Mouse (Mus musculus) midbrain, embryonic 15.5 days (tissue): ENCODE data around the gene Dyx1c1. TPM values are rescaled to one million over a fixed set of nuclear protein-coding genes. Genes with fewer than 3 reads are reported as not detected.

Experiments
- ATAC-seq: fragments of 200-750 bp; cut with Nextera tagmentation; replicated peaks from 2 replicates; pipeline ENCODE4 v1.8.0; 2017; ENCODE audit warnings: moderate TSS enrichment
- H3K27ac ChIP-seq: fragments of 300-500 bp; sonication (generic); 2 replicates; pipeline ENCODE4 v1.5.1; 2015; ENCODE audit warnings: mild to moderate bottlenecking, inconsistent platforms
- H3K27me3 ChIP-seq: fragments of 300-500 bp; sonication (generic); replicated peaks from 2 replicates; pipeline ENCODE4 v1.6.1; 2015; ENCODE audit warnings: inconsistent platforms
- H3K36me3 ChIP-seq: fragments of 300-500 bp; sonication (generic); replicated peaks from 2 replicates; pipeline ENCODE4 v1.6.1; 2015; ENCODE audit warnings: inconsistent platforms
- H3K4me1 ChIP-seq: fragments of 300-500 bp; sonication (generic); 2 replicates; pipeline ENCODE4 v1.6.1; 2015; ENCODE audit warnings: inconsistent platforms
- H3K4me2 ChIP-seq: fragments of 300-500 bp; sonication (generic); 2 replicates; pipeline ENCODE4 v1.6.1; 2015; ENCODE audit warnings: inconsistent platforms, mild to moderate bottlenecking, moderate library complexity
- H3K4me3 ChIP-seq: fragments of 300-500 bp; sonication (generic); 2 replicates; pipeline ENCODE4 v1.5.1; 2015; ENCODE audit warnings: mild to moderate bottlenecking, inconsistent platforms
- H3K9ac ChIP-seq: fragments of 300-500 bp; sonication (generic); 2 replicates; pipeline ENCODE4 v1.6.1; 2015; ENCODE audit warnings: mild to moderate bottlenecking, inconsistent platforms
- H3K9me3 ChIP-seq: fragments of 300-500 bp; sonication (generic); 2 replicates; pipeline ENCODE4 v1.6.1; 2016; ENCODE audit warnings: inconsistent platforms
- WGBS: fragments of 180-500 bp; shearing (Covaris S2); methylation state at CpG from one replicate; pipeline ENCODE4 v1.1.7; 2015; ENCODE audit warnings: mixed read lengths; 5-methylcytosine and 5-hydroxymethylcytosine counted together
- microRNA-seq: library from miRNA; unstranded; fragments of <30 nt; microRNA quantifications from one replicate; pipeline ENCODE4, GENCODE M21; 2016
- polyA plus RNA-seq: library from polyadenylated mRNA; unstranded; fragments of >200 nt; fragmentation: Nextera tagmentation; extraction: Ambion mirVana; gene quantifications from 2 replicates; pipeline ENCODE4 v1.2.1, GENCODE M21; 2015

Gene Dyx1c1
- polyA plus RNA-seq, 1 experiment from 2014 or later, result 2.5 TPM

DNA sequence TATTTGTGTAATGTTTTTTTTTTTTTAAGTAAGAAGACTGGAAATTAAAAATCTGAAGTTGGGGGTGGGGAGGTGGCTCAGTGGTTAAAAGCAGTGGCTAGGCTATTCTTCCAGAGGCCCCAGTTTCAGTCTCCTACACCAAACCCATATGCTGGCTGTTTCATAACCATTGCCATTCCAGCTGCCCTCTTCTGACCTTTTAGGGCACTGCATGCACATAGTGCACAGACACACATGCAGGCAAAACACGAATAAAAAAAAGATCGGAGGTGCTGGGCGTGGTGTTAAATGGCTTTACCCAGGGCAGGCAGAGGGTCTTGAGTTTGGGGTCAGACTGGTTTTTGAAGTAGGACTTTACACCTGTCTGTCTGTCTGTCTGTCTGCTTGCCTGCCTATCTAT is 47.6 kb downstream of the Dyx1c1 start:
- peaks cover 44% of the 10 kb centered on the region for H3K36me3 ChIP-seq
- 94% methylated on average over 3 of the region's 3 CpGs for WGBS
- no peak overlapping the region for H3K4me2 ChIP-seq
- H3K9ac ChIP-seq, result no peak overlapping the region
- no peaks in the 10 kb centered on the region for H3K4me1 ChIP-seq
- ATAC-seq, result no peak
- no peak overlapping the region for H3K4me3 ChIP-seq
- no peaks in the 10 kb centered on the region for H3K27me3 ChIP-seq
- H3K27ac ChIP-seq, result no peak overlapping the region
- H3K9me3 ChIP-seq, result no peaks in the 10 kb centered on the region

DNA sequence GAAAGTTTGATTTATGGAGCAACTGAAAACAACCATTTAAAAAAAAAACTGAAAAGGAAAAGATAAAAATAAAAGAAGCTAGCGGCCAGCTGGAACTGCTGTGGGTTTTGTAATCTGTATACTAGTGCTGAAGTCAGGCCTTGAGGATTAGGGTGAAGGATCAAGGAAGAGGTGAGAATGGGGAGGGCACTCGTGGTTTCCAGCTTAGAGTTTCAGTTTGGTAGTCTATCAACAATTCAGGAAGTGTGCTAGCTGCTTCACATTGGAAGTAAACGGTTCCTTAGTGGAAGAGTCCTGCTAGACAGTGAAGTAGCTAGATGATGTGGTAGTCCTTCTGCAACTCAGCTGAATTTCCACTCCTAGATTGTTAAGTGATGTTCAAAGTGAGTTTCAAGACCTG is 49.8 kb downstream of the Dyx1c1 start:
- ATAC-seq, result no peak
- H3K9ac ChIP-seq, result no peak overlapping the region
- no peak overlapping the region for H3K4me2 ChIP-seq
- peaks cover 48% of the 10 kb centered on the region for H3K36me3 ChIP-seq
- H3K4me1 ChIP-seq, result no peaks in the 10 kb centered on the region
- no peaks in the 10 kb centered on the region for H3K9me3 ChIP-seq
- 75% methylated on average over 3 of the region's 3 CpGs for WGBS
- no peaks in the 10 kb centered on the region for H3K27me3 ChIP-seq
- no peak overlapping the region for H3K27ac ChIP-seq
- H3K4me3 ChIP-seq, result no peak overlapping the region

DNA sequence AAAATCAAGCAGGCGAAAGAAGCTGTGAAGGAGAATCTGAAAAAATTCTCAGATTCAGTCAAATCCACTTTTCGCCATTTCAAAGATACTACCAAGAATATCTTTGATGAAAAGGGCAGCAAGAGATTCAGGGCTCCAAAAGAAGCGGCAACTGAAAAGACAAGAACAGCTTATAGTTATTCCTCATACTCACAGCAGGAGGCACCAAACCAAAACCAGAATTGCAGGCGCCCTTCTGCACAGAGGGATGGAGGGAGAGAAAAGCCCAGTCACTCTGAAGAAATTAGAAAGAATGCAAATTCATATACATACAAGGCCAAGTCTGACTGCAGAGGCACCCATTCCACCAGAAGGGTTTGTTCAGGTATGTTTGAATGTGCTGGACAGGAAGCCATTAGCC is 54.0 kb downstream of the Dyx1c1 start:
- Histone ChIP-seq H3K4me2 (no peak overlapping the region), H3K4me1 (no peaks in the 10 kb centered on the region), H3K27me3 (no peaks in the 10 kb centered on the region), H3K9ac (no peak overlapping the region), H3K9me3 (no peaks in the 10 kb centered on the region), H3K36me3 (peaks cover 62% of the 10 kb centered on the region), H3K27ac (no peak overlapping the region), H3K4me3 (no peak overlapping the region)
- WGBS, result 88% methylated on average over 4 of the region's 4 CpGs
- no peak for ATAC-seq

DNA sequence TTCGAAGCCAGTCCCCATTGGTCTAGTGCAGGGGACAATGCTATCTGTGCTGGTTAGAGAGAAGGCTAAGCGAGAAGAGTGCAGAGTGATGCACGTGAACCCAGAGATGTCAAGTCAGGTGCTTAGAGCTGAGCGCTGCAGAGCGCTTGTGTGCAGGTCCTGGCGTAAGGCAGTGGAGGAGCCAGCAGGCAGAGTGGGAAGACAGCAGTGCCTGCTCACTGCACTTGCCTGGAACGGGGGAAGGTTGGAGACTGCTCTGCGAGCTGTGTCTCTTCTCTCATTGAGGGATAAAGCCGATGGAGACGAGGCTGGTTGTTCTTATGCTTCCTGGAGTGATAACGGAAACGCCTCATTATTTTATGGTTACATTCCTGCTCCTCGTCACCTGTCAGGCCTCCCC is 56.1 kb downstream of the Dyx1c1 start:
- Histone ChIP-seq H3K4me1 (no peaks in the 10 kb centered on the region), H3K9me3 (no peaks in the 10 kb centered on the region), H3K27ac (no peak overlapping the region), H3K4me3 (no peak overlapping the region), H3K36me3 (peaks cover 56% of the 10 kb centered on the region), H3K27me3 (no peaks in the 10 kb centered on the region), H3K4me2 (no peak overlapping the region), H3K9ac (no peak overlapping the region)
- WGBS, result 91% methylated on average over 13 of the region's 13 CpGs
- ATAC-seq, result no peak

DNA sequence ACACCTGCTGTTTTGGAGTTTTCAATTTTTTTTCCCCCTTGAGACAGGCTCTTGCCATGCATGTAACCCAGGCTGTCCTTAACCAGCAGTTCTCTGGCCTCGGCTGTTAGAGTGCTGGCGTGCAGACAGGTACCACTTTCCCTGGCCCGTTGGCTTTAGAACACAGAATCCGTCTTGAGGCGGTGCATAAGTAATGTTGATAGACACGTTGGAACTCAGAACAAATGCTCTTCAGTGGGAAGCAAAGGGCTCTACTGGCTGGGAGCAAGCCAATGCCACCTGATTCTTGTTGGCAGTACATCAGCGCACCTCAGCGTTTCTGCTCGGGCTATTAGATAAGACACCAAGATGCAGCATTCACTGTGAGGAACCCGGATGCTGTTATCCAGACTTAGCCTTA is 61.3 kb downstream of the Dyx1c1 start:
- H3K4me1 ChIP-seq, result no peaks in the 10 kb centered on the region
- no peak overlapping the region for H3K4me3 ChIP-seq
- H3K27me3 ChIP-seq, result no peaks in the 10 kb centered on the region
- no peaks in the 10 kb centered on the region for H3K9me3 ChIP-seq
- peaks cover 33% of the 10 kb centered on the region for H3K36me3 ChIP-seq
- H3K27ac ChIP-seq, result no peak overlapping the region
- H3K4me2 ChIP-seq, result no peak overlapping the region
- H3K9ac ChIP-seq, result no peak overlapping the region
- no peak for ATAC-seq
- WGBS, result 92% methylated on average over 10 of the region's 10 CpGs

DNA sequence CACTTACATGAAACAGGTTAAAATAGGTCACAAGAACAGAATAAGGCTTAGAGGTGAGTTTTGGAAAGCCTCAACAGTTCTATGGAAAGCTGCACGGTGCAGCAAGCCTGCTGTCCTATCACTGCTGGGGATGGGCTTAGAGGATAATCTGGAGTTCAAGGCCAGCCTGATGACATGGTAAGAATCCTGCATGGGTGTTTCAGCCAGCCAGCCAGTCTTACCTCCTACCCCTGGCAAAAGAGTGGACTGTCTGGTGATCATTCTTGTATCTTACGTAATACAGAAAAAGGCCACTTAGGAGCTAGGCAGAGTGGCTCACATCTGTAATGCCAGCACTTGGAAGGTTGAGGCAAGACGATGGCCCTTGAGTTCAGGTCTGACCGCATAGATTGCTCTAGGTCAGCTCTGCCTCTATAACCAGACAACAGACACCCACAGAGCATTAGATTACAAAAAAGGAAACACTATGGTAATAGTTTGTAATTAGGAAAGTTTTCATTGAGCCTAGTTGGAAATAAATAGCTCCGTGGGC is 62.0 kb downstream of the Dyx1c1 start:
- Histone ChIP-seq H3K36me3 (peaks cover 27% of the 10 kb centered on the region), H3K4me1 (no peaks in the 10 kb centered on the region), H3K9me3 (no peaks in the 10 kb centered on the region), H3K4me2 (no peak overlapping the region), H3K27ac (no peak overlapping the region), H3K27me3 (no peaks in the 10 kb centered on the region), H3K4me3 (no peak overlapping the region), H3K9ac (no peak overlapping the region)
- ATAC-seq, result no peak
- 93% methylated on average over 5 of the region's 5 CpGs for WGBS

Small RNA genes lying within 50 kb of the gene (microRNA-seq; reads per million reads assigned to microRNA genes)
- gene Gm27353, result not detected

Other genes starting within 250 kb of the Dyx1c1 start
- gene Prtg, start 151.9 kb upstream of the Dyx1c1 start, polyA plus RNA-seq, result 0.45 and 0.47 TPM in 2 replicates
- 13.8 and 15.5 TPM in 2 replicates for gene Pygo1, start 33.1 kb upstream of the Dyx1c1 start, polyA plus RNA-seq
- gene Gm44503, start 67 bp downstream of the Dyx1c1 start, polyA plus RNA-seq, result not detected in 2 replicates
- gene Ccpg1os, start 26.6 kb downstream of the Dyx1c1 start, polyA plus RNA-seq, result 20.3 and 22.9 TPM in 2 replicates
- gene Ccpg1, start 26.6 kb downstream of the Dyx1c1 start, polyA plus RNA-seq, result 46.2 and 46.9 TPM in 2 replicates
- 15.1 and 17.2 TPM in 2 replicates for gene Pigb, start 81.6 kb downstream of the Dyx1c1 start, polyA plus RNA-seq
- gene Rab27a, start 86.1 kb downstream of the Dyx1c1 start, polyA plus RNA-seq, result 3.1 and 3.7 TPM in 2 replicates
- gene Khdc3, start 143.1 kb downstream of the Dyx1c1 start, polyA plus RNA-seq, result 0.22 and 0.28 TPM in 2 replicates
- gene Gm20509, start 143.7 kb downstream of the Dyx1c1 start, polyA plus RNA-seq, result not detected in 2 replicates
- gene Rsl24d1, start 154.6 kb downstream of the Dyx1c1 start, polyA plus RNA-seq, result 96.0 and 100 TPM in 2 replicates